Mouse (Mus musculus) liver, embryonic 14.5 days (tissue): Measurements from ENCODE around the gene Pcdh17.

ENCODE experiments used
- CTCF ChIP-seq: IDR thresholded peaks from 2 replicates; pipeline ENCODE4 v1.5.1; 2016; ENCODE audit warnings: antibody characterized with exemption, low read depth, control low read depth
- EP300 ChIP-seq: IDR thresholded peaks from 2 replicates; pipeline ENCODE4 v1.6.1; 2016; ENCODE audit warnings: antibody characterized with exemption, low read depth

DNA sequence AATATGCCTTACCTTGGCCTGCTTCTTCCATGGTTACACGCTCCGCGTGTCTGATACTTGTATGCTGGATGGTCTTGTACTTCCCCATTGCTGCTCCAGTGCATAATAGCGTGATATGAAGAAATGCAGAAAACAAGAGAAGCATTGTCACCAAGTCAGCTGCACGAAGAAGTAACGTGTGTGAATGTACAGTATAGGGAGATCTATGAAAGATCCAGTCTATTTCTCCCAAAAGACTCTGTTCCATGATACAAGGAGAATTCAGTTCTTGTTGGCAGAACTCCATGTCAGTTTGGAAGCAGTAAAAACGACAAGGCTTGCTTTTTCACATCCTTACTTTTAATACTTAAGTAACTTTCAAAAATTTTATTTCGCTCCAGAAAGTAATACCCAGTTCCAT, 33.0 kb downstream of the Pcdh17 start:
- no peak for TF ChIP-seq EP300
- no peak for TF ChIP-seq CTCF
